Mouse (Mus musculus) heart, adult 2 months (tissue): ENCODE data around the gene Clasp1.

Experiments used
- CTCF ChIP-seq: fragments of 200-600 bp; IDR thresholded peaks from 2 replicates; pipeline ENCODE4 v1.8.1; 2022; ENCODE audit warnings: antibody characterized with exemption, mild to moderate bottlenecking, moderate library complexity
- EP300 ChIP-seq: fragments of 200-500 bp; IDR thresholded peaks from 2 replicates; pipeline ENCODE4 v1.6.1; 2011; ENCODE audit warnings: low read depth, low read length, control low read depth; ENCODE audit not compliant: insufficient read depth
- POLR2A ChIP-seq: fragments of 200-500 bp; IDR thresholded peaks from 2 replicates; pipeline ENCODE4 v1.6.1; 2011; ENCODE audit warnings: mild to moderate bottlenecking, low read depth, low read length, control low read depth; ENCODE audit not compliant: insufficient read depth

- no peak for TF ChIP-seq POLR2A
- no peak for TF ChIP-seq CTCF
- no peak for TF ChIP-seq EP300
These were observed 123.1 kb downstream of the Clasp1 start for GRCm38 (mm10) chr1:118511738-118512530.
